Mouse (Mus musculus) stomach, postnatal 0 days (tissue): ENCODE data around the gene Ypel3.

Experiments used
- CTCF ChIP-seq: IDR thresholded peaks from 2 replicates; pipeline ENCODE4 v1.5.1; 2016; ENCODE audit warnings: antibody characterized with exemption, low read depth, mild to moderate bottlenecking, moderate library complexity
- EP300 ChIP-seq: optimal IDR thresholded peaks from 2 replicates; pipeline ENCODE3; 2016; ENCODE audit warnings: antibody characterized with exemption

GRCm38 (mm10) chr7:126759672-126760390 is 16.9 kb upstream of the Ypel3 start:
- TF ChIP-seq CTCF = no peak
- TF ChIP-seq EP300 = no peak
